Mouse (Mus musculus) forebrain, postnatal 0 days (tissue): ENCODE data around the gene Cntn2. TPM values are rescaled to one million over a fixed set of nuclear protein-coding genes. Genes with fewer than 3 reads are reported as not detected.

Experiments
- ATAC-seq: fragments of 200-750 bp; cut with Nextera tagmentation; 2 replicates; pipeline ENCODE4 v1.8.0; 2017; ENCODE audit warnings: mild to moderate bottlenecking, moderate library complexity
- DNase-seq: peaks from one replicate; pipeline ENCODE4 v3.0.0-alpha.2; 2015
- H3K27ac ChIP-seq: fragments of 300-500 bp; sonication (generic); 2 replicates; pipeline ENCODE4 v1.5.1; 2014; ENCODE audit warnings: low read depth, mild to moderate bottlenecking, antibody characterized with exemption, low read length, moderate library complexity, mixed read lengths
- H3K27me3 ChIP-seq: fragments of 300-500 bp; sonication (generic); 2 replicates; pipeline ENCODE4 v1.6.1; 2014; ENCODE audit warnings: mild to moderate bottlenecking, low read length, mixed read lengths; ENCODE audit not compliant: insufficient read depth
- H3K36me3 ChIP-seq: fragments of 300-500 bp; sonication (generic); 2 replicates; pipeline ENCODE4 v1.6.1; 2014; ENCODE audit warnings: mild to moderate bottlenecking, moderate library complexity; ENCODE audit not compliant: insufficient read depth
- H3K4me1 ChIP-seq: fragments of 300-500 bp; sonication (generic); 2 replicates; pipeline ENCODE4 v1.6.1; 2014; ENCODE audit warnings: antibody characterized with exemption; ENCODE audit not compliant: insufficient read depth
- H3K4me2 ChIP-seq: fragments of 300-500 bp; sonication (generic); 2 replicates; pipeline ENCODE4 v1.6.1; 2014; ENCODE audit warnings: low read depth, mild to moderate bottlenecking, moderate library complexity
- H3K4me3 ChIP-seq: fragments of 300-500 bp; sonication (generic); 2 replicates; pipeline ENCODE4 v1.5.1; 2014; ENCODE audit warnings: low read depth, low read length, mixed read lengths
- H3K9ac ChIP-seq: fragments of 300-500 bp; sonication (generic); 2 replicates; pipeline ENCODE4 v1.6.1; 2014; ENCODE audit warnings: mild to moderate bottlenecking
- H3K9me3 ChIP-seq: fragments of 300-500 bp; sonication (generic); 2 replicates; pipeline ENCODE4 v1.6.1; 2016; ENCODE audit warnings: low read length
- CTCF ChIP-seq: sonication (generic); IDR thresholded peaks from 2 replicates; pipeline ENCODE4 v1.5.1; 2016; ENCODE audit warnings: antibody characterized with exemption, control low read depth, low read depth
- WGBS: fragments of 180-500 bp; shearing (Covaris S2); extraction: QIAGEN DNeasy Blood & Tissue Kit; methylation state at CpG from one replicate; pipeline ENCODE4 v1.1.7; 2014; 5-methylcytosine and 5-hydroxymethylcytosine counted together
- polyA plus RNA-seq: library from polyadenylated mRNA; unstranded; fragments of >200 nt; fragmentation: Nextera tagmentation; extraction: Ambion mirVana; gene quantifications from 2 replicates; pipeline ENCODE4 v1.2.1, GENCODE M21; 2015
- total RNA-seq: library from RNA; depleted of rRNA; stranded (reverse); fragments of >200 nt; gene quantifications from 2 replicates; pipeline ENCODE4 v1.2.3, GENCODE M21; 2014

The Cntn2 gene
- total and polyA plus RNA-seq, 2 experiments from 2014 or later, result 43.9 to 101 TPM

DNA sequence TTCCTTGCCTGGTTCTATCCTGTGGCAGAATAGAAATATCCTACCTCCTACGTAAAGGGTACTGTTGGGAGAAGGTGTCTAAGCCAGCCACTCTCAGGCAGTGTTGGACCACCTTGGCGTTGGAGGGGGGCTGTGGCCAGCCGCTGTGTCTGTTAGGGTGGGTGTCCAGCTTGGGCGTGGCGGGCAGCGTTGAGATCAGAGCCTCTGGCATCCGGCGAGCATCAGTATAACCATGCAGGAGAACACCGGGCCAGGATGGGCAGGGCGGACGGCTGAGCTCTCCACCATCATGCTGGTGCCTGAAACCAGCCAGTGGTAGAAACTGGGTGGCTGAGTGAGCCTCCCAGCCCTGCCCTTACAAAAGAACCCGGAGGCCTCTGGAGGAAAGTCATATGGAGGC is 27.7 kb downstream of the Cntn2 start:
- peaks cover 56% of the 10 kb centered on the region for H3K36me3 ChIP-seq
- no peaks in the 10 kb centered on the region for H3K4me1 ChIP-seq
- no peak overlapping the region for H3K9ac ChIP-seq
- H3K4me3 ChIP-seq, result no peak overlapping the region
- H3K9me3 ChIP-seq, result no peaks in the 10 kb centered on the region
- no peaks in the 10 kb centered on the region for H3K27me3 ChIP-seq
- WGBS, result 93% methylated on average over 12 of the region's 12 CpGs
- H3K4me2 ChIP-seq, result no peak overlapping the region
- no peak for DNase-seq
- no peak for ATAC-seq
- no peak overlapping the region for H3K27ac ChIP-seq
- TF ChIP-seq CTCF, result no peak

DNA sequence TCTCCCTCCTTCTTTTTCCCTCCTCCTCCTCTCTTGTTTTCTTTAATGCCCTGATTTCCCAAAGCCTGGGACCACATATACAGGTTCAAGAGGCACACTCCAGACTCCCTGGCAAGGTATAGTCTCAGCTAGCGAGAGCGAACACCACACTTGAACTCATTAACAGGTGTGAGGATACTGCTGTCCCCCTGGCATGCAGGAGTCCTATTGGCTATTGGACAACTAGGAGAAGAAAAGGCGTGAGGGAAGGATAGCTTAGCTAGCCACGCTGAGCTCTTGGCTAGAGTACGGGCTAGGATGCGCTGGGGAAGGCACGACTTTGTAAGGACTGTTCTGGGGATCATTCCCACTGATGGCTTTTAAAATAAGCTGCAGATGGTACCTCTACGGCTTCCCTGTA is 30.9 kb downstream of the Cntn2 start:
- Histone ChIP-seq H3K9ac (no peak overlapping the region), H3K4me1 (no peaks in the 10 kb centered on the region), H3K4me2 (no peak overlapping the region), H3K36me3 (peaks cover 48% of the 10 kb centered on the region), H3K27me3 (no peaks in the 10 kb centered on the region), H3K4me3 (no peak overlapping the region), H3K27ac (no peak overlapping the region), H3K9me3 (no peaks in the 10 kb centered on the region)
- DNase-seq, result no peak
- TF ChIP-seq CTCF, result no peak
- WGBS, result 76% methylated on average over 8 of the region's 8 CpGs
- no peak for ATAC-seq

- H3K4me2 ChIP-seq, result no peak overlapping the region
- H3K9me3 ChIP-seq, result no peaks in the 10 kb centered on the region
- peaks cover 46% of the 10 kb centered on the region for H3K36me3 ChIP-seq
- H3K27ac ChIP-seq, result no peak overlapping the region
- H3K9ac ChIP-seq, result no peak overlapping the region
- no peak overlapping the region for H3K4me3 ChIP-seq
- 53% methylated on average over 8 of the region's 8 CpGs for WGBS
- TF ChIP-seq CTCF, result no peak
- H3K4me1 ChIP-seq, result no peaks in the 10 kb centered on the region
- H3K27me3 ChIP-seq, result no peaks in the 10 kb centered on the region
- DNase-seq, result no peak
- ATAC-seq, result peak; percentile 20; the same call in 1 of the 2 replicates
Observed at GRCm38 (mm10) chr1:132511521-132511920, 31.5 kb downstream of the Cntn2 start.

DNA sequence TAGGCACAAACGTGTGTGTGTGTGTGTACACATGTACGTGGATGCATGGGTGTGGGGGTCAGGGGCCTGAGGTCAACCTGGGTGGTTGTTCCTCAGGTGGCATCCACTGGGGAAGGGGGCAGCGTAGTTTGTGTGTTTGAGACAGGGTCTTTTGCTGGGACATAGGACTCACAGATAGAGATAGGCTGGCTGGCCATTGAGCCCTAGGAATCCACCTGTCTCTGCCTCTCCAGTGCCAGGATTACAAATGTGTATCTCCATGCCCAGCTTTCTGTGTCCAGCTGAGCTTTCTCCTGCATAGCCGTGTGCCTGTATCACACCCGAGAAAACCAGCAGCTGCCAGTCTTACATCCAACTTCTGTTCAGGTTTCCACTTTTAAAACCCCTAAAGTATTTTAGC is 33.3 kb downstream of the Cntn2 start:
- Histone ChIP-seq H3K4me1 (no peaks in the 10 kb centered on the region), H3K4me2 (no peak overlapping the region), H3K9me3 (no peaks in the 10 kb centered on the region), H3K27me3 (no peaks in the 10 kb centered on the region), H3K9ac (no peak overlapping the region), H3K4me3 (no peak overlapping the region), H3K27ac (no peak overlapping the region), H3K36me3 (peaks cover 32% of the 10 kb centered on the region)
- 71% methylated on average over 5 of the region's 5 CpGs for WGBS
- ATAC-seq (no peak), DNase-seq (no peak)
- TF ChIP-seq CTCF, result no peak

DNA sequence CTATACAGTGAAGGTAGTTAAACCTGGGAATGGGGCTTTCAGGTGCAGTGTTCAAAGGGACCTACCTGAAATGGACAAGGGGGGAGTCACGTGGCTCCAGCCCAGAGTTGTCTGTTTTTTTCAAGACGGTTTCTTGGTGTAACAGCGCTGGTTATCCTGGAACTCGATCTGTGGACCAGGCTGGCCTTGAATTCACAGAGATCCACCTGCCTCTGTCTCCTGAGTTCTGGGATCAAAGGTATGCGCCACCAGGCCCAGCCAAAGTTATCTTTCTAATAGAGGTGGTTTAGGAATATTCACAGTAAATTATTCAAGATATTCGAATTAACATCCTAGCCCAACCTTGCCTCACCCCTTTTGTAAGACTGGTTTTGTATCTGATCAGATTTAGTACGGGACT is 36.4 kb downstream of the Cntn2 start:
- Histone ChIP-seq H3K9ac (no peak overlapping the region), H3K4me2 (no peak overlapping the region), H3K9me3 (no peaks in the 10 kb centered on the region), H3K36me3 (peaks cover 43% of the 10 kb centered on the region), H3K4me3 (no peak overlapping the region), H3K27me3 (no peaks in the 10 kb centered on the region), H3K4me1 (no peaks in the 10 kb centered on the region), H3K27ac (no peak overlapping the region)
- 94% methylated on average over 7 of the region's 7 CpGs for WGBS
- no peak for DNase-seq
- ATAC-seq, result no peak
- TF ChIP-seq CTCF, result no peak

GRCm38 (mm10) chr1:132506058-132506457 is 37.0 kb downstream of the Cntn2 start, which contains the start of gene Tmem81:
Gene Tmem81, plus strand, starts transcription at chr1:132506230.
- H3K9ac ChIP-seq, result no peak within 1 kb of the TSS
- no peaks in the 10 kb centered on the region for H3K9me3 ChIP-seq
- no peak for TF ChIP-seq CTCF
- peak; percentile 38 for ATAC-seq
- H3K36me3 ChIP-seq, result peaks cover 45% of the 10 kb centered on the region
- 71% methylated on average over 7 of the region's 7 CpGs for WGBS
- no peaks in the 10 kb centered on the region for H3K27me3 ChIP-seq
- H3K4me3 ChIP-seq, result no peak within 1 kb of the TSS
- H3K4me1 ChIP-seq, result no peaks in the 10 kb centered on the region
- DNase-seq, result no peak
- no peak within 1 kb of the TSS for H3K4me2 ChIP-seq
- H3K27ac ChIP-seq, result peak within 1 kb of the TSS; percentile 1; the same call in 1 of the 2 replicates

- Histone ChIP-seq H3K4me3 (no peak overlapping the region), H3K27ac (peak overlapping the region; percentile 1; the same call in 1 of the 2 replicates), H3K4me2 (no peak overlapping the region), H3K9me3 (no peaks in the 10 kb centered on the region), H3K27me3 (no peaks in the 10 kb centered on the region), H3K4me1 (no peaks in the 10 kb centered on the region), H3K9ac (no peak overlapping the region), H3K36me3 (peaks cover 54% of the 10 kb centered on the region)
- no peak for TF ChIP-seq CTCF
- DNase-seq (peak; percentile 56), ATAC-seq (peak; percentile 69; the same call in 1 of the 2 replicates)
- 55% methylated on average over 5 of the region's 5 CpGs for WGBS
Observed at GRCm38 (mm10) chr1:132505155-132505554, 37.9 kb downstream of the Cntn2 start.

- ATAC-seq (no peak), DNase-seq (no peak)
- no peak for TF ChIP-seq CTCF
- no peak overlapping the region for H3K4me3 ChIP-seq
- H3K4me1 ChIP-seq, result no peaks in the 10 kb centered on the region
- no peaks in the 10 kb centered on the region for H3K27me3 ChIP-seq
- no peak overlapping the region for H3K9ac ChIP-seq
- H3K9me3 ChIP-seq, result no peaks in the 10 kb centered on the region
- no peak overlapping the region for H3K27ac ChIP-seq
- 87% methylated on average over 2 of the region's 2 CpGs for WGBS
- H3K36me3 ChIP-seq, result peaks cover 69% of the 10 kb centered on the region
- H3K4me2 ChIP-seq, result no peak overlapping the region
Observed at GRCm38 (mm10) chr1:132500535-132500934, 42.5 kb downstream of the Cntn2 start.
